Mouse (Mus musculus) common myeloid progenitor, adult 5-6 weeks (primary cell): ENCODE data around the gene Qsox1. TPM values are rescaled to one million over a fixed set of nuclear protein-coding genes. Genes with fewer than 3 reads are reported as not detected.

Experiments used
- ATAC-seq: replicated peaks from 2 replicates; pipeline ENCODE4 v1.8.0; 2016; ENCODE audit warnings: low read depth, mild to moderate bottlenecking, moderate TSS enrichment, inconsistent platforms; ENCODE audit not compliant: poor library complexity, severe bottlenecking
- total RNA-seq: library from RNA; stranded (forward); fragments of 200-1000, 187-1606 nt; gene quantifications from 2 replicates; pipeline ENCODE4 v1.2.3, GENCODE M21; 2017

Qsox1 gene
- total RNA-seq, 1 experiment from 2014 or later: 23.8 TPM

DNA sequence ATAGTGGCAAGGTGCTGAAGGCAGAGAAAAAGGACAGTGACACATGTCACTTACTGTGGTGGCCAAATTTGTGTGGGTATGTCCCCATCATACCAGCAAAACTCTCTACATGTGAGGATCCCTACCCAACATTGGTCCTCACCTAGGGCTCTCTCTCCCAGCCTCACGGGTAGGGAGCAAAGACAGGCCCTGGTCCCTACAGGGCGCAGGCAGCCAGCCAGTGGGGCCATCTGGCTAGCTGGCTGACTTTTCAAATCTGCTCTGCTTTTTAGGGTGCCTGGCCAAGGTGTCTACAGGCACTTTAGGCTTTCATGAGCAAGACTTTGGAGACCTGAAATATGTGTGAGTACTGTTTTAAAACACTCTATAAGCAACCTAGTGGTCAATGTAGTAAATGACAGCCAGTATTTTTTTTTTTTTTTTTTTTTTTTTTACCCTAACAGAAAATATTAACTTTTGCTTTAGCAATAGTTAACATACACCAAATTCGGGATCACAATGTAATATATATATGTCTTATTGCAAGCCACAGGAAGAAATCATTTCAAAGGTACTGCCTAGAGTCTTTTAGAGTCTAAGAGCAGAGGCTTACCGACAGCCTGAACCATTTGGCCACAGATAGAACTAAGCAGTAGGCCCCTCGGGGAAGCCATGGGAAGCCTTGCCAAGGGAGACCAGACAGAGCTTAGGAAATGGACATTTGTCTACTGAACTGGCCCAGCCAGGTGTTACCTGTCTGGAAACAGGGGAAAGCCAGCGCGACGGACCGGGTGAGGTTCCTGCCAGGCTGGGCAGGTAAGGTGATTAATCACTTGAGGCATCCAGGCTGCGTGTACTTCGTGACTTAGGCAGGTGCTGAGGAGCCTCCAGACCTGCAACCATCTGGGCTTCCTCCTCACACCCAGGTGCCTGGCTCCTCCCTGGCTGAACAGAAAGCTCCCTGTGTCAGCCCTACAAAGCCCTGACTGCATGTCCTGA is 11.4 kb downstream of the Qsox1 start:
- ATAC-seq: no peak

DNA sequence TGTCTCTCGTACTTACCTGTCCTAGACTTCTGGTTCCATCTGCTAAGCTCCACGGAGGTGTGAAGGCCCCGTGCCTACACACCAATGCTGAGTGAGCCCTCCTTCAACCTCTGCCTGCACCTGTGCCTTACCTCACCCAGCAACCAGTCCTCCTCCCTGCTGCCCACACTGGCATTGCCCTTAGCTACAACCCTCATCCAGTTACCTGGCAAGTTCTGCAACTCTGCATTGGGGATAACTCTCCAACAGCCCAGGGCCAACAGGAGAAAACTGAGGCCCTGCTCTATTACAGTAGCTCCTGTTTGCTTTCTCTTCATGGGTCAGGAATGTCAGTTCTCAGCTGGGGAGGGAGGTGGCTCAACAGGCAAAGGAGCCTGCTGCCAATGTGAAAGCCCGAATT is 14.7 kb downstream of the Qsox1 start:
- no peak for ATAC-seq

DNA sequence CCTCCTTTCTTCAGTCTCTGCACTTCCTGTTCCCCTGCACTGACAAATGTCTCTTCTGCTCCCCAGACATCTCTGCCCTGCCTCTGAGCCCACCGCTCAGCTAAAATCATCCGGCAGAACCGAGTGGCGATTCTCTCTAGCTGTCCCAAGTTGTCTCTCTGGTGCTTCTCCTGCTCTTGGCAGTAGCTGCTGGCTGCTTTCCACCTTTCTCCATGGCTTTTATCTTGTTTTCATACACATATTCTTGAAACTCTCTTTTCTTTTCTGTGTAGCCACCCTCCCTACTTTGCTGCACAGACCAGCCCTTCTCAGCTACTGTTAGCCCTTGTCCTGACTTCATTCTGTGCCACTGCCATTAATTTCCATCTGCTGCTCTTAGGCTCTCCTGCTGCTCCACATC is 15.3 kb downstream of the Qsox1 start:
- ATAC-seq: no peak

DNA sequence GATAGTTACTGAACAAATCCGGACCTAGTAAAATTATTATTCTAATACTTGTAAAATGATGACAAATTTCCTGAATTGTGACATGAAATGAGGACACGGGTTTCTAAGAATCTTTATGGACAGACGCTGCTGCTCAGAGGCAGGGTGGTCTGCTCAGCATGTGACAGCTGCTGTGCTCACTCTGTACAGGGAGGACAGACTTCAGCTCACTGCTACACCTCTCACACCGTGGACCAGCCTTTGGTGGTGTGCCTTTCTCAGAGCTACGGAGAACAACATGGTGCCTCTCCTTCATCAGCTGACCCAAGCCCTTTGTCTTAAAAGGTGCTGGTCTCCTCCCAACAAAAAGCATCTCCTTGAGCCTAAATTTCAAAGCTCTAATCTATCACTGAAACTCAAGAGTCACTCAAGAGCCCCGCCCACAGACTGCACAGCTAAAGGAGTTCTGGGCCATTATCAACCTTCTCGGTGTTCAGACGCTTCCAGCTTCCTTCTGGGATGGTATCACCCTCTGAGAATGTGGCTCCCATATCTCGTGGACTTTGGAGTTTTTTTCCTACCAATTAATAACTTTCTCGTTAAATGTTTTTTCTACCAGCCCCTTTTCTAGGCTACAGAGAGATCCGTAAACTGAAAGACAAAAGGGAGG is 15.8 kb downstream of the Qsox1 start:
- ATAC-seq: no peak

DNA sequence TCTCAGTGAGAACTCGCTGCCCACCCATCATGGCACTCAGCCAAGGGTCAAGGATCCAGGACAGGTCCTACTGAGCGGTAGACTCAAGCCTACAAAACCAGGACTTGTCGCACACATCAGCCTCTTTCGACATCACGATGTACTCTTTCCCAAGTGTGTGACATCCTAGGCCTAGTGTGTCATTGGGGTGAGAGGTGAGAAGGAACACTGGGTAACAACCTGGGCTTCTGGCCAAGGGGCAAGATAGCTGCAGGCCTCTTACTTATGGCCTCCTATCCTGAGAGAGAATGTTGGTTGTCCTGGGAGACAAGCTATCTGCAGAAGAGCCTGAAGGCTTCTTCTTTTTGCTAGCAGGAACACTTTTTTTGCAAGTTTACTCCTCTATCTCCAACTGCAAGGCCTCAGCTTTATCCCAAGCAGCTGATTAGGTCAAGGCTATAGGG is 16.9 kb downstream of the Qsox1 start:
- ATAC-seq: no peak

DNA sequence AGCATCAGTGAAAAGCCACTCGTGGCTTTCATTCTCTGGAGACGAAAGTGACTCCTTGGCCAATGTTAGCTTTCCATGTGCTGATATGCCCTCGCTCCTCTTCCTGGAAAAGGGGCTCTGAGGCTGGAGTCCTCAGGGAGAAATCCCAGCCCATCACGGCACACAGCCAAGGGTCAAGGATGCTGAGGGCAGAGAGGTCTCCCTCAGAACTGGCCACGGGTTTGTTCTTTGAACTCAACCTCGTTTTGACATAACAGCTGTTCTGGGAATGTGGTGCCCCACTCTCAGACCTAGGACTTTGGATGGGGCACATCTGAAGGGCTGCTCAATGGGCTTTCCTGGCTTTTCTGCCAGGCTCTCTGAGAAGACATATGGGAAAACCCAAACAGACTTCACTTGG is 17.8 kb downstream of the Qsox1 start:
- no peak for ATAC-seq

DNA sequence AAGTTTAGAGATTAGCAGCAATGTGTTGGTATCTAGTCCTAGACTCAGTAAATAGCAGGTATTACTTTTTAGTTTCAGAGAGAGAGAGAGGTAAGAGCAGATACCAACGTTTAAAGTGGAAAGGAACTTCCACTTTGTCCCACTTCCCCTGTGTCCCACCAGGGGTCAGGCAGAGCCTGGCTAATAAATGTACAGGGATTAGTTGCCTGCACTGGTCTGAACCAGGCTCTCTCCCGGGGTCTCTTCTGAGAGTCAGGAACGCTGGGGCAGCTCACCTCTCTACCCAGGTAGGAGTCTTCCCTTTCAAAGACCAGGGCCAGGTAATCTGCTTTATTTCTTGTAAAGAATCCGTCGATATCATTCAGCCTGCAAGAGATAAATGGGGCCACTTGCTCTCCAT is 20.8 kb downstream of the Qsox1 start:
- ATAC-seq: peak; percentile 57; the same call in 1 of the 2 replicates

DNA sequence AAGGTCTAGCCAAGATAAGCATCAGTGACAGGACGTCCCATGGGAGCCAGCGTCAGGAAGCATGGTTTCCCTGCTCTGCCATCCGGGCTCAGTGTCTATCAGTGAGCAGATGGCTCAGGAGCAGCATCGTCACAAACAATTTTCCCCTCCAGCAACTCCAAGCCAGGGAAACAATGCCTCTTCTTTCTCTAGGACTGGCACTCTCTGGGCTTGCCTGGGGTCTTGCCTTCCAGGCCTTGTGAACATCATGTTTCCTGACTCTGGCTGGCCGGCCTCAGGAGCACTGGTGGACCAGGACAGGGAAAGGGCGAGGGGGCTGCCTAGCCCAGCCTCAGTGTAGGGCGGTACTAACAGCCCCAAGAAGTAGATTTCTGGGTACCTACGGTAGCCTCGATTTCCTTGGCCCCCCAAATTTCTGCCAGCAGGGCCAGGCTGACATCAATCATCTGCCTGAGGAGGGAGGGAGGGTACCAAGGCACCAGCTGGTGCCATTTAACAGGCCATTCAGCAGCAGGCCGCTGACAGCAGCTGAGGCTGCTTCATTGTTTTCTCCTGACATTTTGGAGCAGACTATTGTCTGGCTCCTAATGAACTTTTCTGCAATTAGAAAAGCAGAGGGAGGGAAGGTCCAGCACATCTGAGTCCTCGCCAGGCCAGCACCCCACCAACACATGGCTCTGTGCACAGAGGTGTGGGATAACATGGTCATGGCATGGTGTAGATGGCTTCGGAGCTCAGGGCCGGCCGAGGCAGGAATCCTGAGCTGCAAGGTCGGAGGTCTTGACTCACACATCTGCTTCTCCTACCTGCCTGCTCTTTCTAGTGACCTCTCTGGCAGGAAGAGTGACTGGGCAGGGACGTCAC is 22.3 kb downstream of the Qsox1 start:
- no peak for ATAC-seq

DNA sequence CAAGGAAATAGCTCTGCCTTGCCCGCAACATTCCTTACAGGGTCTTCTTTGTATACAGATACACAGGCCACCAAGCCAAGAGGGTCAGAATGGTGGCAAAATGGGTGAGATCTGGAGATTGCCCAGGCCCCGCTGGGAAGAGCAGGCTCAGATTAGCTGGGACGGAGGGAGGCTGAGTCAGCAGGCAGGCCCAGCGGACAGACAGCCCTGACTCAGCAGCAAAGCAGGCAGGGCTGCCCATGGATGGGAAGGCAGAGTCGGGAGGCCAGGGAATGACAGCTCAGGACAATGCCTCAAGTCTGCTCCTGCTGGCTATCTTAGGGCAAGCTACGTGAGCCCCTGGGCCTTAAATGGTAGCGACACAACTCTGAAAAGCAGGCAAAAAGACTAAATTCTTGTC is 26.8 kb downstream of the Qsox1 start:
- ATAC-seq: no peak

DNA sequence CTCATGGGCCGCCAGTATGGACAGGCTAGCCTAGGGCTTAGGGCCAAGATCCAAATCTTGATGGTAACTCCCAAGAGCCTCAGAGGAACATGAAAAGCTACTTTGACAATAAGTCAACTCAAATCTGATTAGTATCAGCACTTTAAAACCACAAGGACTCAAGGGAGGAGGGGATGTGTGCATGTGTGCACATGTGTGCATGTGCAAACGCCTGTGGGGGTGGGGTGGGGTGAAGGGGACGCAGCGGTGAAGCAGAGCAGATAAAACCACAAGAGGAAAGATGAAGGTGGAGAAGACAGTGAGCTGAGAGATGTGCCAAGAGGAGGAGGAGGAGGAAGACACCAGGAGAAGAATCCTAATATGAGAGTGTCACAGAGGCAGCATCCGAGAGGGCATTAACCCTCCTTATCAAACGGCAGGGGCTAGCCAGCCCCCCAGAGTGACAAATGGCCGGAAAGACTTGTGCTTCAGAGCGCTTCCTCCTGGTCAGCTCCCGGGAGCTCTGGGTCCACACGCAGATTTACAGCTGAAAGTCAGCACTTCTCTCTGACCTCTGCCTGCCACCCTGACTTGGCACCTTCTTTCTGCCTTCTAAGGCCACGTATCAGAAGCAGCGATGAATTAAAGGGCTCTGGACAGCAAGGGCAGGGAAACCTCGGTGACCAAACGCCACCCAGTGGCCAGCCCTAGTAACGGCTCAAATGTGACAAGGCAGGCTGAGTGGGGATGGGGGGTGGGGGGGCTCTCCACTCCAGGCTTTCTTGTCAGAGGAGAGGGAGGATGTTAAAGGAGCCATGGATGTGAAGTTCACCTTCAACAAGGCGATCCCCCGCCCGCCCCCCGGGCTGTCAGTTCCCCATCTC is 28.1 kb downstream of the Qsox1 start:
- ATAC-seq: peak; percentile 72

DNA sequence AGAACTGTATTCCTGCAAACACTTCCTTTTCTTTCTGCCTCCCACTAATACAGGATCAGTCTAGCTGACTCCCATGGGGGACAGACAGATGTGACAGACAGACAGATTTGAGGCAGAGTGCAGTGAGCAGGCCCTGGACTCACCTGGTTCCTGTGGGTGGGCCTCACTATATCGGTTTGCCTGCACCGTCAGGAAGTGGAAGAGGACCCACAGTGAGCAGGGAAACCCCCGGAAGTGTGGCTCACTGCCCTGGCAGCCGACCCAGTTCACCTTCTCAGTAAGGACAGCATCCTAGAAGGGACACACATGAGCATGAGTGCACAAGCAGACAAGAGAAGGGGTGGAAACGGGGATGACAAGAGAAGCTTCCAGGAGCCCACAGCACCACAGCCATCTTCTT is 30.3 kb downstream of the Qsox1 start:
- no peak for ATAC-seq

DNA sequence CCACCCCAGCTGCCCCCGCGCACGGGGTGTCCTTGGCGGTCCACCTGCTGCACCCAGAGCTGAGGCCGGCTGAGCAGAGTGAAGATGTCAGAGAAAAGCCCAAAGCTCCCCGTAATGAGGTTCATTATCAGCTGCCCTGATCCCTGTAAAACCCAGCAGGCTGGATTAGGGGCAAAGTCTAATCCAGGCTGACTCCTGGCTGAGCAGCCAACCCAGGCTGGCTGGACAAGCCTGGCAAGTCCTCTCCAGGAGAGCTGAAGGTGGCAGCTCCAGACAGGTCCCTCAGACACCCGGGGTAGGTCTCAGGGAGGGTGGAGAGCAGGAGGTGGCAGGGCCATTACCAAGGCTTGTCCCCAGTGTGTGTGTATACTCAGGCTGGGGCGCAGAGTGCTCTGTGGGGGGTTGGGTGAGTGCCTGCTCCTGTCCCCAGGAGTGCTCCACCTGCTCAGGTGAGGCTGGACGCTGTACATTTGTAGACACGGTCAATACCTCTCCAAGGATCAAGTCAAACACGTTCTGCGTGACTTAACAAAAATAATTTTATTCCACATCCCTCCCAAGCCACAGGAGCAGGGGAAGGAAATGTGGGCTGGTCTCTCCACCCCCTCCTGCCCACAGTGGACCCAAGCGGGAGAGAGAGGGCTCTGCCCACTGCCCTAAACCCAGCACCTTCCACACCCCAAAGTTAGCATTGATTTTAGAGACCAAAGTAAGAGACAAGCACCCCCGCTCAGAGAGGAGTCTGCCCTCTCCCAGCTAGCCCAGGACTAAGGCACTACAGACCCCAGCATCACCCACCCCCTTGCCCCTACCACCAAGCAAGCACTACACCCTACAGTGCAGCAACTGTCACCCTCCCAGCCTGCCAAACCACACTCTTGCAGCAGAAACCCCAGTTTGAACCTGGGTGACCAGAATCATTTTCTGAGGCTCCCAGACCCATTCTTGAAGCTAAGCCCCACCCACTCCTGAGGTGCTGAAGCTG is 34.8 kb downstream of the Qsox1 start:
- ATAC-seq: peak; percentile 75

DNA sequence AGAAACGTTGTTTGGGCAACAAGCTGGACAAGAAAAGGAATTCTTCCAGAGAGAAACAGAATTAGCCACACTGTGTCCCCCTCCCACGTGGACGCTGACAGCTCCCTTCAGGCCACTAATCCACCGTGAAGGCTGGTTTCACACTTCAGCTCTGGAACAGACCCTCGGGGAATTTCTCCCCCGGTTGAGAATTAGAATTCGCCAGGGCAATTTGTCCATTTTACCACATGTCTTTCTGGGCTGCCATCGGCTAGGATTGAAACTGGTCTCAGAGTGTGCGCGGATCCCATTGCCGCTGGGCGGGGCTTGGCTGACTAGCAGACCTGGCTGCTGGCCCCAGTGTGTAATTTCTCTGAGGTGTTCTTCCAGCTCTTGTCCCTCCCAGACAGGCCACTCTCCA is 53.5 kb downstream of the Qsox1 start:
- no peak for ATAC-seq

DNA sequence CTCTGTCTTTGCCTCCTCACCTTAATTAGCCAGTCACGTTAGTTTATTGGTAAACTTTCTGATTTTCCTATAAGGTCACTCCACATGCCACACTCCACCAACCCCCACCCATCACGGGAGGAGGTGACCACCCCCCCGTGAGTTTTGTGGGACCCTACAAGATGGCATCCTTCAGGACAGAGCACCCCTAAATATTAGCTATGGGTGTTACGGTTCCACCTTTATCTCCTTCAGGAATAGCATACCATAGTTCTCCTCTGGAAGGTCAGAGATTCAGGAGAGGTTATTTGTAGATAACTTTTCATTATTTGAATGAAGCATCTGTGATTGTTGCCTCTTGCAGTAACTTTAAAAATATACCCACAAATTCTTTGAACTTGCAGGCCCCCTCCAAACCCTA is 54.0 kb downstream of the Qsox1 start:
- ATAC-seq: no peak

DNA sequence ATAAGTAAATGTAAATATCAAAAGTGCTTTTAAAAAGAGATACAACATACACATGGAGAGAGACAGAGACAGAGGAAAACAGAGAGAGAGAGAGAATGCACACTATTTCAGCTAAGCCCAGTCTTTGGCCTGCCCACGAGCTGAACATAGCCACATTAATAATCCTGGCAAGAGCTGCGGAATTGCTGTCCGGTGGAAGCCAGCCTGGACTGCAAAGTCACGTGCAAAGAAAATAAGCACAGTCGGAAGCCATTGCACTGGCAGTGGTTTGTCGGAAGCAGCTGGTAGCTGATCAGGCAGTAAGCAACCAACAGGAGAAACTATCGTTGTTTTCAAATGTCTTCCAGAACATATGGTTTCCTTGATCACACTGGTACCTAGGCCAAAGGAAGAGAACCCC is 55.1 kb downstream of the Qsox1 start:
- ATAC-seq: no peak

DNA sequence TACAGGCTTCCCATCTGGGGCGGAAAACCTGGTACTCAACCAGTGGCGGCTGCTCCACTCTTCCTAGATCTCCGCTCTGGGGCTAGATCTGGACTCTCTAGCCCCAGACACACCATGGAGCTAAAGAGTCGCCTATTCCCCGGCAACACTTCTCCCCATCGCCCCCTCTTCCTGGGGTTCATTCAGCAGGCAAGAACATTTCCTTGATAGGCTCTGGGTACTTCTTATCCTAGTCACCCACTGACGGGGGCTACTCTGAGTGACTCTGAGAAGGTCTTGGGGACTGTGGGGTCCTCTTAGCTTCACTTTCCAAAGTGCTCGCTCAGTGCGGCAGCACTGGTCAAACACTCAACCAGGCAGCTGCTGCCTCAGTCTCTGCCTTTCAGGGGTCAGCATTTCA is 59.3 kb downstream of the Qsox1 start:
- ATAC-seq: no peak

DNA sequence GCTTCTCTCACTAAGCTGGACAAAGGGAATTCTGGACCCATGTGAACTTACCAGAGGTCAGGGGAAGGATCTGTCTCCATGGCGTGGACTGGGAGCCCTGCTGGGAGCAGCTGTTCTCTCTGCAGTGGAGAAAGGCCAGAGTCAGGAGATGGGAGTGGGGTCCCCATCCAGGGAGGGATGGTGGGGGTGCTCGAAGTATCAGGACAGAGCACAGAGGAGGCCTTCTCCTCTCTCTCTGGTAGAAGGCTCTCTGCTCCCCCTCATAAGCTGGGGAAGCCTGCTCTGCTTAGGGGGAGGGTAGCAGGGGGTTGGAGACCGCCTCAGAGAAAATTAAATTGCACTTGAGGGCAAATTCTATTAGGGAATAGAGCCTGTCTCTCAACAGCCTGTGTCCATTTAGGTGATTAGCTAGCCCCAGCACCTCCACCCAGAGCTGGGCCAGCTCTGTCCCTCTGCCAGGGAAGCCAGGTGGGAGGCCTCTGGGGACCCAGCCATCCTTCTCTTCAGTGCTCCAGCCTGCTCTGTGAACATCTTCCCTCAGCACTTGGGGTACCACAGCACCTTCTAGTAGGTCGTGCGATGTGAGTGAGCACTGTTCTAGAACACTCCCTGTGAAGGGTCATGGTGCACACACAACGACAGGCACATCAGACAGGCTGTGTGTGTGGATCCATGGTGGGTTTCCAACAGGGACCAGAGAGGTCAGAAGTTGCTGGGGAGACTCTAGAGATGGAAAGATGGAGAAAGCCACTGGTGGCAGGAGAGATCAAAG is 61.0 kb downstream of the Qsox1 start, which contains the start of gene Lhx4:
Lhx4 (minus strand) TSS at position 201 of the 772 bp plus-strand sequence.
- no peak for ATAC-seq
